Mouse (Mus musculus) urinary bladder, postnatal 10 days (tissue): Measurements from ENCODE around the gene Shisa9.

Experiments
- DNase-seq: peaks from one replicate; pipeline ENCODE4 v3.0.0; 2022; ENCODE audit warnings: low spot score

Gene Shisa9

GRCm38 (mm10) chr16:12201216-12201615 is 217.3 kb downstream of the Shisa9 start:
- DNase-seq = no peak

- no peak for DNase-seq
Measured at GRCm38 (mm10) chr16:12202151-12202550, 218.2 kb downstream of the Shisa9 start.

GRCm38 (mm10) chr16:12203055-12203454 is 219.1 kb downstream of the Shisa9 start:
- no peak for DNase-seq

- no peak for DNase-seq
Measured at GRCm38 (mm10) chr16:12204423-12204822, 220.5 kb downstream of the Shisa9 start.

- DNase-seq = no peak
Measured at GRCm38 (mm10) chr16:12206421-12206950, 222.6 kb downstream of the Shisa9 start.

GRCm38 (mm10) chr16:12206951-12207350 is 223.0 kb downstream of the Shisa9 start:
- DNase-seq = no peak

GRCm38 (mm10) chr16:12209355-12209754 is 225.4 kb downstream of the Shisa9 start:
- DNase-seq = no peak

GRCm38 (mm10) chr16:12209819-12210218 is 225.9 kb downstream of the Shisa9 start:
- no peak for DNase-seq

- DNase-seq = no peak
Measured at GRCm38 (mm10) chr16:12214018-12214417, 230.1 kb downstream of the Shisa9 start.

- DNase-seq = no peak
Measured at GRCm38 (mm10) chr16:12217289-12218150, 233.6 kb downstream of the Shisa9 start.

- no peak for DNase-seq
Measured at GRCm38 (mm10) chr16:12218151-12218532, 234.2 kb downstream of the Shisa9 start.

- DNase-seq = no peak
Measured at GRCm38 (mm10) chr16:12219821-12220220, 235.9 kb downstream of the Shisa9 start.

- DNase-seq = no peak
Measured at GRCm38 (mm10) chr16:12223537-12223936, 239.6 kb downstream of the Shisa9 start.

- DNase-seq = no peak
Measured at GRCm38 (mm10) chr16:12226937-12227336, 243.0 kb downstream of the Shisa9 start.

- DNase-seq = no peak
Measured at GRCm38 (mm10) chr16:12233288-12233687, 249.4 kb downstream of the Shisa9 start.

- no peak for DNase-seq
Measured at GRCm38 (mm10) chr16:12234289-12234688, 250.4 kb downstream of the Shisa9 start.

- no peak for DNase-seq
Measured at GRCm38 (mm10) chr16:12238611-12239010, 254.7 kb downstream of the Shisa9 start.

- DNase-seq = no peak
Measured at GRCm38 (mm10) chr16:12259361-12259760, 275.4 kb downstream of the Shisa9 start.

- no peak for DNase-seq
Measured at GRCm38 (mm10) chr16:12265828-12266227, 281.9 kb downstream of the Shisa9 start.

- no peak for DNase-seq
Measured at GRCm38 (mm10) chr16:12300523-12300922, 316.6 kb downstream of the Shisa9 start.

GRCm38 (mm10) chr16:12303420-12303819 is 319.5 kb downstream of the Shisa9 start:
- DNase-seq = no peak

- DNase-seq = no peak
Measured at GRCm38 (mm10) chr16:12307318-12307965, 323.5 kb downstream of the Shisa9 start.

- no peak for DNase-seq
Measured at GRCm38 (mm10) chr16:12309826-12310225, 325.9 kb downstream of the Shisa9 start.
